Mouse (Mus musculus) G1E (cell line): ENCODE measurements around the gene Cyp3a25. TPM values are rescaled to one million over a fixed set of nuclear protein-coding genes. Genes with fewer than 3 reads are reported as not detected.
"Not testable (repeated sequence)": the region's sequence is repeated elsewhere in the genome, so short reads cannot be mapped to it uniquely, and the experiment has no call there.

Experiments used
- ATAC-seq: 2 replicates; pipeline ENCODE4 v1.8.0; 2016; ENCODE audit warnings: mild to moderate bottlenecking; ENCODE audit not compliant: insufficient number of reproducible peaks, poor library complexity, low FRiP score, severe bottlenecking; ENCODE audit errors: extremely low read depth
- DNase-seq: peaks from one replicate; pipeline ENCODE4 v3.0.0; 2012; ENCODE audit warnings: low spot score
- H3K27me3 ChIP-seq: 2 replicates; pipeline ENCODE4 v1.6.1; 2012; ENCODE audit warnings: mild to moderate bottlenecking, low read length, inconsistent platforms; ENCODE audit not compliant: insufficient read depth
- H3K36me3 ChIP-seq: replicated peaks from 2 replicates; pipeline ENCODE3; 2012; ENCODE audit warnings: mild to moderate bottlenecking, inconsistent platforms
- H3K4me1 ChIP-seq: 2 replicates; pipeline ENCODE4 v1.6.1; 2012; ENCODE audit warnings: low read depth, low read length, inconsistent platforms, mixed read lengths; ENCODE audit not compliant: insufficient read depth
- H3K4me3 ChIP-seq: 2 replicates; pipeline ENCODE4 v1.5.1; 2012; ENCODE audit warnings: low read depth, mild to moderate bottlenecking, inconsistent platforms, low read length, moderate library complexity, mixed read lengths
- H3K9me3 ChIP-seq: replicated peaks from 2 replicates; pipeline ENCODE4 v1.6.1; 2012; ENCODE audit warnings: inconsistent platforms
- CTCF ChIP-seq: IDR thresholded peaks from 2 replicates; pipeline ENCODE4 v1.5.1; 2012; ENCODE audit warnings: low read depth, low read length, inconsistent platforms, mixed read lengths
- GATA1 ChIP-seq: IDR thresholded peaks from 2 replicates; pipeline ENCODE4 v1.6.1; 2012; ENCODE audit warnings: borderline replicate concordance, low read length, inconsistent platforms, mixed read lengths
- GATA2 ChIP-seq: IDR thresholded peaks from 2 replicates; pipeline ENCODE4 v1.6.1; 2012; ENCODE audit warnings: low read depth, low read length, inconsistent platforms, borderline replicate concordance
- POLR2AphosphoS5 ChIP-seq: IDR thresholded peaks from 2 replicates; pipeline ENCODE4 v1.6.1; 2012; ENCODE audit warnings: low read depth, low read length, inconsistent platforms; ENCODE audit not compliant: insufficient replicate concordance
- TAL1 ChIP-seq: conservative IDR thresholded peaks from 2 replicates; pipeline ENCODE4 v1.6.1; 2012; ENCODE audit warnings: low read depth, low read length, inconsistent platforms, mixed read lengths
- polyA plus RNA-seq: library from polyadenylated mRNA; stranded (reverse); fragments of >175 nt; gene quantifications from 2 replicates; pipeline ENCODE4 v1.2.3, GENCODE M21; 2012
- total RNA-seq, 2 experiments: library from RNA; stranded (forward) in 1 of 2; stranded (reverse) in 1 of 2; fragments of 200-1000 nt in 1 of 2; fragments of >200 nt in 1 of 2; fragmentation: Nextera tagmentation in 1 of 2; gene quantifications; 2 replicates each; pipeline ENCODE4 v1.2.3; 2014 to 2017

The Cyp3a25 gene
- total RNA-seq (2014; fragmentation: Nextera tagmentation) (not detected in 2 replicates), total RNA-seq (2017) (not detected in 2 replicates), polyA plus RNA-seq (not detected in 2 replicates)

- not testable (repeated sequence) for H3K9me3 ChIP-seq, DNase-seq, H3K27me3 ChIP-seq, H3K4me3 ChIP-seq, H3K4me1 ChIP-seq, H3K36me3 ChIP-seq, ATAC-seq
Measured at GRCm38 (mm10) chr5:146009509-146009908, at the start of gene Cyp3a25. Cyp3a25 (minus strand) TSS chr5:146009618.

DNA sequence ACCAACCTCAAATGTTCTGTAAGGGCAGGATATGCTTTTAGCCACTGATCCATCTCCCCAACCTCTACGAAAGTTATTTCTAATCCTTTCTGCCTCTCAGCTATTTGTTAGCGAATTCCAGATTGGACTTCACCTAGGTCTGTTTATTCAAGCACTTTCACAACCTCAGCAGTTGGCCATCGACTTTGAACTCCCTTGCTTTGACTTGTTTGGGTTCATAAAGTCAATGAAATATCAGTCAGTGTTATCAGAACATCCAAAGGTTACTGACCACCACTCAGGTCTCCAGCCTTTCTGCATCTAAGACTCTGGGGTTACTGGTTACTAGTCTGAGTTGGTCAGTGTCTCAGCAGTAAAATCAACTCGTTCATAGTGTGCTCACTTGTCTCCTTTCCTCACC is 11.7 kb upstream of the Cyp3a25 start:
- TF ChIP-seq GATA1, result no peak
- no peak for TF ChIP-seq CTCF
- no peak for TF ChIP-seq POLR2AphosphoS5
- no peak for TF ChIP-seq GATA2
- TF ChIP-seq TAL1, result no peak
- no peak for DNase-seq
- no peak for ATAC-seq

GRCm38 (mm10) chr5:146018275-146018674 is 8.9 kb upstream of the Cyp3a25 start:
- no peaks in the 10 kb centered on the region for H3K36me3 ChIP-seq
- DNase-seq (no peak), ATAC-seq (no peak; the same call in 1 of the 2 replicates)
- no peaks in the 10 kb centered on the region for H3K4me1 ChIP-seq
- H3K9me3 ChIP-seq, result peaks cover 24% of the 10 kb centered on the region
- no peak overlapping the region for H3K4me3 ChIP-seq
- no peak for TF ChIP-seq GATA1
- no peak for TF ChIP-seq CTCF
- TF ChIP-seq GATA2, result no peak
- TF ChIP-seq POLR2AphosphoS5, result no peak
- TF ChIP-seq TAL1, result no peak
- peaks cover 4% of the 10 kb centered on the region; the same call in 1 of the 2 replicates for H3K27me3 ChIP-seq

More for the DNA sequence above, 11.7 kb upstream of the Cyp3a25 start:
- Histone ChIP-seq H3K36me3 (no peaks in the 10 kb centered on the region), H3K27me3 (no peaks in the 10 kb centered on the region), H3K4me1 (no peaks in the 10 kb centered on the region), H3K9me3 (peaks cover 10% of the 10 kb centered on the region), H3K4me3 (no peak overlapping the region)

DNA sequence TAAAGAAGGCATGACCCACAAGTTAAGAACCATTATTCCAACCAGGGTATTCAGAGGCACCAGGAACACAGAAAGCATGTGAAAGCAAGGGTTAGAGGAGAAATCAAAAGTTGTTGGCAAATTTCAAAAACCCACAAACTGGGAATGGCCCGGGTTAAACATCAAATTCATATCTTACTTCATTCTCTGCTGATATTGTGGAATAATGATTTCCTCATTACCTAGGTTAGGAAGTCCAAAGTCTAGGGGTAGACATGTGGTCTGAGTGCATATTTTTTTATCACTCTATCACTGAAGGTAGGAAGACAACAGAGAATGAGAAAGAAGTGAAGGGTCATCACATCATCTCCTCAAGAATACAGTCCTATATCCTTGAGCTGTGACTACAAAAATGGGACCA is 1.8 kb upstream of the Cyp3a25 start:
- no peaks in the 10 kb centered on the region for H3K4me1 ChIP-seq
- DNase-seq, result no peak
- no peak for ATAC-seq
- H3K36me3 ChIP-seq, result no peaks in the 10 kb centered on the region
- peaks cover 4% of the 10 kb centered on the region; the same call in 1 of the 2 replicates for H3K27me3 ChIP-seq
- TF ChIP-seq GATA1, result no peak
- TF ChIP-seq TAL1, result no peak
- no peak for TF ChIP-seq GATA2
- TF ChIP-seq POLR2AphosphoS5, result no peak
- no peak for TF ChIP-seq CTCF
- no peak overlapping the region for H3K4me3 ChIP-seq
- peaks cover 15% of the 10 kb centered on the region for H3K9me3 ChIP-seq

- ATAC-seq (no peak), DNase-seq (no peak)
- TF ChIP-seq CTCF, result no peak
- no peak for TF ChIP-seq POLR2AphosphoS5
- no peak for TF ChIP-seq TAL1
Measured at GRCm38 (mm10) chr5:145967080-145967479, 42.3 kb downstream of the Cyp3a25 start.

More at GRCm38 (mm10) chr5:145967080-145967479, 42.3 kb downstream of the Cyp3a25 start:
- Histone ChIP-seq H3K4me1 (no peaks in the 10 kb centered on the region), H3K9me3 (peaks cover 11% of the 10 kb centered on the region), H3K27me3 (no peaks in the 10 kb centered on the region), H3K36me3 (no peaks in the 10 kb centered on the region), H3K4me3 (no peak overlapping the region)

Other genes with a start within 250 kb of the Cyp3a25 start
- not detected in 2 replicates for gene Cyp3a44, start 203.7 kb downstream of the Cyp3a25 start, total RNA-seq (2014; fragmentation: Nextera tagmentation)
- not detected in 2 replicates for gene Cyp3a44, start 203.7 kb downstream of the Cyp3a25 start, total RNA-seq (2017)
- not detected in 2 replicates for gene Cyp3a44, start 203.7 kb downstream of the Cyp3a25 start, polyA plus RNA-seq
- gene Cyp3a11, start 129.7 kb downstream of the Cyp3a25 start, total RNA-seq (2014; fragmentation: Nextera tagmentation), result not detected in 2 replicates
- 0.06 and 0.11 TPM in 2 replicates for gene Cyp3a11, start 129.7 kb downstream of the Cyp3a25 start, total RNA-seq (2017)
- gene Cyp3a11, start 129.7 kb downstream of the Cyp3a25 start, polyA plus RNA-seq, result not detected in 2 replicates
- gene Cyp3a59, start 69.6 kb upstream of the Cyp3a25 start, total RNA-seq (2014; fragmentation: Nextera tagmentation), result not detected in 2 replicates
- not detected in 2 replicates for gene Cyp3a59, start 69.6 kb upstream of the Cyp3a25 start, total RNA-seq (2017)
- not detected in 2 replicates for gene Cyp3a59, start 69.6 kb upstream of the Cyp3a25 start, polyA plus RNA-seq
- gene Gm5565, start 150.9 kb upstream of the Cyp3a25 start, total RNA-seq (2014; fragmentation: Nextera tagmentation), result not detected in 2 replicates
- not detected in 2 replicates for gene Gm5565, start 150.9 kb upstream of the Cyp3a25 start, total RNA-seq (2017)
- not detected in 2 replicates for gene Gm5565, start 150.9 kb upstream of the Cyp3a25 start, polyA plus RNA-seq
- not detected in 2 replicates for gene Gm6309, start 161.1 kb upstream of the Cyp3a25 start, total RNA-seq (2014; fragmentation: Nextera tagmentation)
- gene Gm6309, start 161.1 kb upstream of the Cyp3a25 start, total RNA-seq (2017), result not detected in 2 replicates
- not detected in 2 replicates for gene Gm6309, start 161.1 kb upstream of the Cyp3a25 start, polyA plus RNA-seq
- gene 1700001J03Rik, start 175.7 kb upstream of the Cyp3a25 start, total RNA-seq (2014; fragmentation: Nextera tagmentation), result not detected in 2 replicates
- gene 1700001J03Rik, start 175.7 kb upstream of the Cyp3a25 start, total RNA-seq (2017), result 0.16 TPM in 1 of 2 replicates, not detected in the other
- not detected in 2 replicates for gene 1700001J03Rik, start 175.7 kb upstream of the Cyp3a25 start, polyA plus RNA-seq
- gene Rnf6, start 211.9 kb upstream of the Cyp3a25 start, total RNA-seq (2014; fragmentation: Nextera tagmentation), result 56.1 and 62.6 TPM in 2 replicates
- gene Rnf6, start 211.9 kb upstream of the Cyp3a25 start, total RNA-seq (2017), result 48.4 and 56.4 TPM in 2 replicates
- 8.1 and 13.9 TPM in 2 replicates for gene Rnf6, start 211.9 kb upstream of the Cyp3a25 start, polyA plus RNA-seq
- 160 and 167 TPM in 2 replicates for gene Cdk8, start 221.6 kb upstream of the Cyp3a25 start, total RNA-seq (2014; fragmentation: Nextera tagmentation)
- 64.9 and 67.0 TPM in 2 replicates for gene Cdk8, start 221.6 kb upstream of the Cyp3a25 start, total RNA-seq (2017)
- 28.3 and 30.2 TPM in 2 replicates for gene Cdk8, start 221.6 kb upstream of the Cyp3a25 start, polyA plus RNA-seq